Mouse (Mus musculus) heart, adult 18-20 months (tissue): ENCODE measurements around the gene Cysrt1. TPM values are rescaled to one million over a fixed set of nuclear protein-coding genes. Genes with fewer than 3 reads are reported as not detected.

ENCODE experiments used
- DNase-seq, 2 experiments: peaks; one replicate each; pipeline ENCODE4 v3.0.0; 2021 to 2022; ENCODE audit warnings: mixed read lengths in 1 of 2
- long read RNA-seq, 2 experiments: library from polyadenylated mRNA; stranded (forward); transcript quantifications; one replicate each; pipeline ENCODE4 v2.0.0; 2021
- total RNA-seq, 2 experiments: library from RNA; stranded (reverse); gene quantifications; 2 replicates each; pipeline ENCODE4 v1.2.3; 2021

Gene Cysrt1
- total RNA-seq: not detected
- long read RNA-seq, experiment 1: 0 reads
- long read RNA-seq, experiment 2: 0 reads

DNA sequence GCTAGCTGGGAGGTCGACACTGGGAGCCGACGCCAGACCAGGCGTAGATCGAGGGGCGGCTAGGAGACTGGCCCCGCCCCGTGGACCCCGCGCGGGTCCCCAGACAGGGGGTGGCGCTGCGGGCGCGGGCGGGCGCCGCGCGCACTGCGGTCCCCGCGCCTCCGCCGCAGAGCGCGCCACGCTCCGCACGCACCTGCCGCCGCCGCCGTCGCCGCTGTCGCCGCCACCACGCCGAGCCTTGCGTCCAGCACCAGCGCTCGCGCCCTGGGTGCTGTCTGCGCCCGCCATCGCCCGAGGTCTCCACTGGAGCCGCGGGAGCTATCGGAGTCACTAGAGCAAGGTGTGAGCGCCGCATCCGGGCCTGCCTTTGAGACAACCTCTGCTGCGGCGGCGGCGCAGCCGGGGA, at the start of gene Cysrt1, which contains the start of gene Rnf208:
TSS of gene Cysrt1 (minus strand) at position 352 of the 406 bp plus-strand sequence.
TSS of gene Rnf208 (plus strand) at position 155 of the 406 bp plus-strand sequence.
- DNase-seq: no peak

DNA sequence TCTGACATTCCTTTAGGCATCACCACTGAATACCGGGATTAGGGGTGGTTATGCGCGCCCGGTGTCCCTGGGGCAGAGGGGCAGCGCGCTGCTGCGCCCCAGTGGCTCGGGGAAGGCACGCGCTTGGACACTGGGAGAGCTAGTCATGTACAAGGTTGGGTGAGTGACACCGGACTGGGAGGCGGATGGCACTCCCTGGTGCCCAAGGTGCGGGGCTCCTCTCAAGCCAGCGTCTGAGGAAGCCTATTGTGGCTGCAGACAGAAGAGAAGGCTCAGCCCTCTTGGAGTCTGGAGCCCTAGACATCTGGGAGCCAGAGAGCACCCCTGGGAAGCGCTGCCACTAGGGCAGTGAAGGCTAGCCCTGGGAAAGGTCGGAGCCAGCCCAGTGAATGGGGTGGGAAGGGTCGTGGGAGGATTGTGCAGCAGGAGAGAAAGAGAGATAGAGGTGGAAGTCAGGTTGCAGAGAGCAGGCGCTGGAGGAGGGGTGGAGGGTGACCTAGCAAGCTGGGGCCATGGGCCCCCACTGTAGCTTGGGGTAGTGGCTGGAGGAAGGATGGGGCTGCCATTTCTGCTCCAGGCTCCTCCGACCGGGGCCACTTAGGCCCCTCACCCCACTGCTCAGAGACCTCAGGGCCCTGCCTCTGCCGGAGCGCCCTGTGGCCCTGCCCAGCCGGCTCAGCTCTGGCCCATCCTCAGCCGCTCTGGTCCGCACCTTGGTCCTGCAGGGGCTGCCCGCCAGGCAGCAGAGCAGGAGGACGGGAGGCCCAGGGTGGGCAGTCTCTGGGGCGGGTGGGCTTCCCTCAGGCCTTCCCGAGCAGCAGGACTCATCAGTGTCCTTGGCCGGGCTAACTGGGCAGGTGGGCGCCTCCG, 49.2 kb upstream of the Cysrt1 start:
- peak; percentile 29 to 55 for DNase-seq

DNA sequence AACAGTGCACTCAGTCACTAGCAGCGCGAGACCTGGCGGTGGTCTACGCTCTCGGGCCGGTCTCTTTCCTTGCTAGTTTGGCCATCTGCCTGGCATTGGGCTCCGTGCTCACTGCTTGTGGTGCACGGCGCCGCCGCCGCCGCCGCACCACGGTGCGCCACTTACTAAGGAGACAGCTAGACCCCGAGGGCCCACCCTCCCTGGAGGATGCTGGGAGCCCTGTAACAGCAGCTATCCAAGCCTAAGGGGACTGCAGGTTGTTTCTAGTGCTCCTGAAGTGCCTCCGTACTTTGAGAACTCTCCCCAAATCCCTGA, 48.5 kb upstream of the Cysrt1 start:
- DNase-seq: peak; percentile 22 to 34

DNA sequence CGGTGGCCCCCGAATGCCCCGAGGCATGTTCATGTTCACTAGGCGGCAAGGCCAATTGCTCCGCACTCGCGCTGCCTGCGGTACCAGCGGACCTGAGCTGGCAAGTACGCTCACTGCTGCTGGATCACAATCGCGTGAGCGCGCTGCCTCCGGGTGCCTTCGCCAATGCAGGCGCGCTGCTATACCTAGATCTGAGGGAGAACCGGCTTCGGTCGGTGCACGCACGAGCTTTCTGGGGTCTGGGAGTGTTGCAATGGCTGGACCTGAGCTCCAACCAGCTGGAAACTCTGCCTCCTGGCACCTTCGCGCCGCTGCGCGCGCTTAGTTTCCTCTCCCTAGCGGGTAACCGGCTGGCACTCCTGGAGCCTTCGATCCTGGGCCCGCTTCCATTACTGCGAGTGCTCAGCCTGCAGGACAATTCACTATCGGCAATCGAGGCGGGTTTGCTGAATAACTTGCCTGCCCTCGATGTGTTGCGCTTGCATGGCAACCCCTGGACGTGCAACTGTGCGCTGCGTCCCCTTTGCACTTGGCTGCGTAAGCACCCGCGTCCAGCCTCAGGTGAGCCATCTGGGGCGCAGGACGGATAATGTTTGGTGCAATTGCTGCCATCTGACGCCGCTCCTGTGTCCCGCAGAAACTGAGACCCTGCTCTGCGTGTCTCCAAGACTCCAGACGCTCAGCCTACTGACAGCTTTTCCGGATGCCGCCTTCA, 48.0 kb upstream of the Cysrt1 start:
- DNase-seq: peak in 1 of 2 experiments; percentile 42

DNA sequence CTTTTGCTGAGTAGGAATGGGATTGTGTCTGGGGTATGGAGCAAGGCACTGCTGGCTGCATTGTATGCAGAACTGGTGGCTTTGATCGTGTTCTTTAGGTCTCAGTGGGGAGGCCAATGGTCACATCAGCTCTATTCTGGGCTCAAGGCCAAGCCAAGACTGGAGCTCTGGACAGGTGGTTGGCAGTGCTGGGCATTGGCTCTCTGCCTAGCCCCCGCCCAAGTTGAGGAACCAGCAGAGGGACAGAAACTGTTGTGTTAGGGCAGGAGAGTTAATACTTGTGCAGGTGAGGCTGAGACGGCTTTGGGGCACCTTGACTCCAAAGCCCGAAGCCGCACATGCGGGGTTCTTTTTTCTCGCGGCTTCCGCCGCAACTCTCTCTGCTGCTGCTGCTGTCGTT, 47.4 kb upstream of the Cysrt1 start, which contains the start of gene Lrrc26:
TSS of gene Lrrc26 (plus strand) at position 265 of the 400 bp plus-strand sequence.
- peak in 1 of 2 experiments; percentile 45 for DNase-seq

DNA sequence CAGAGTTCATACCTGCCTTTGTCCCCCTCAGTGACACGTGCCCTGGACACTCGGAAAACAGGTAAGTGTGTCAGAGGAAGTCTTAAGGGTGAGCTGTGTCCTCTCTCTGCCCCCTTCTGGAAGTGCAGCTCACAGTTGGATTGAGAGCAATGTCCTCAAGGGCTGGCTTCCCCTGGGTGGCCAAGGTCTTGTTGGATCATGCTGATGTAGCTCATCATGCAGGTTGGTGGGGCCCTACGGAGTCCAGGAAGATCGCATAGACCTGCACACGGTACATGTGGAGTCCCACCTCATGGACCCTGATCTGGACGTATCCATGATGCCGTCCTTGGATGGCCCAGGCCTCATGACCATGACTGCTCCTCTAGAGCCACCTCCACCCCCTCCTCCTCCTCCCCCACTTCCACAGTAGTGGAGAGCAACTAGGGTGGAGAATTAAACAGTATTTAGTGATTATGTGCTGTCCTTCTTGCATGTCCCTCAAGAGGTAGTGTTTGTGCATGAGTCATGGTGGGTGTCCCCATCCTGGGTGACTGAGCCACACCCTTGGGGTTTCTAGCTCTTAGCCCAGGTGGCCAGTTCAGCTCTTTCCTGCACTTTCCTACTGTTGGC, 46.6 kb upstream of the Cysrt1 start:
- DNase-seq: no peak

DNA sequence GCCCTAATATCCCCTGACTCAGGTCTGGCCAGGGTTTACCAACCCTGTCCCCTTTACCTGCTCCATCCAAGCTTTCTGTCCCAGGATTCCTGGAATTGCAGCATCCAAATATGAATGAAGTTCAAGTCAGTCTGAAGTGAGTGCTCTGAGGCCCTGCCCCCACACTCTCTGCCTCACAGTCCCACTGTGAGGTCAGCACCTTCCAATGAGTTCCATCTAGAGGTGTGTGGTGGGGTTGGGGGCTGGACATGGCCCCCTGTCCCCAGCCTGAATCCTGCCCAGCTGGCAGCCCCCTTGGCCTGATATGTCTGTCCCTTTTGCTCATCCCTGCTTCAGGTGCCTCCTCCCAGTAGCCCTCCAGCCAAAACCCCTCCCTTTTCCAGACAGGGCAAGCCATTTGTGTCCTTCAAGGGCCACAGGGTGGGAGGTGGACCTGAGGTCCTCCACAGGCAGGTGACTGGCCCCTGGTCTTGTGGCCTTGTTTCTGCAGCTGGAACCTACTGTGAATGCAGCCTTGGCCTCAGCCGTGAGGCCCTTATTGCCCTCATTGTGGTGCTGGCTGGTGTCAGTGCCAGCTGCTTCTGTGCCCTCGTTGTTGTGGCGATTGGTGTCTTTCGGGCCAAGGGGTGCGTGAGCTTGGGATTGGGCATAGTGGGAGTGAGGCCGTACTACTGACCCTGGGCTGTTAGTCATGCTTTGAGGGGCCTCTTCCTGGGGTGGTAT, 45.8 kb upstream of the Cysrt1 start, which contains the start of gene Tmem210:
TSS of gene Tmem210 (plus strand) at position 219 of the 723 bp plus-strand sequence.
- no peak for DNase-seq

DNA sequence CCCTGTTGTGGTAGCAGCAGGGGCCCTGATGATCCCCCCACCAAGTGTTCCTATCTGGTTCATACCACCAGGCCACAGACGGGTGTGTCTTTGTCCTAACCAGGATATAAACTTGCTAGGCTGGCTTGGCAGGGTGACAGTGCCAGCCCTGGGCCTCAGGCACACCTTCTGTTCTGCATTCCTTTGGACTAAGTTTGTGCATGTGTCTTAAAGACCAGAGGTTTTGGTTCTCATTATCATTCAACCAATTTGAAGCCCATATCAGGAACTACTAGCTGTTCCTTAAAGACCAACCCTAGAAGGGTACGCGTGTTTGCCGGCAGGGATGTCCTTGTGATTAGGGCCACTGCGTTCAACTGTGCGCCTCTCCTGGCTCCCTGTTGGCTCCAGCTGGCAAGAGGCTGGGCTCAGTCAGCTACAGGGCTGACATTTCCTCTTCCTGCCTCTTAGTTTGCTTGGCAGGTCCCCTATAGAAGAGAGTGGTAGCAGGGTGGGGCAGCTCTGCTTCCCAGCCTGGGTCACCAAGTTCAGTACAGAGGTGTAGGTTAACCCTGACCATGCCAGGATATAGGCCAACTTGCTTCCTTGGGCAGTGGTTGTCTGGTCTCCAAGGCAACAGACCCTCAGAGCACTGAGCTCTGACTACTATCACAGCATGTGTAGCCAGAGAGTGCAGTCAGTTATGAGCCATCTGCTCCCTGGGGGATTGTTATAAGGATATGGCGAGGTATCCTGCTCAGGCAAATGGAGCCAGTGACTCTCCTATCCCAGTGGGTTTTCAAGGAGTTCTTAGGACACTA, 44.8 kb upstream of the Cysrt1 start:
- DNase-seq: peak; percentile 36 to 56

DNA sequence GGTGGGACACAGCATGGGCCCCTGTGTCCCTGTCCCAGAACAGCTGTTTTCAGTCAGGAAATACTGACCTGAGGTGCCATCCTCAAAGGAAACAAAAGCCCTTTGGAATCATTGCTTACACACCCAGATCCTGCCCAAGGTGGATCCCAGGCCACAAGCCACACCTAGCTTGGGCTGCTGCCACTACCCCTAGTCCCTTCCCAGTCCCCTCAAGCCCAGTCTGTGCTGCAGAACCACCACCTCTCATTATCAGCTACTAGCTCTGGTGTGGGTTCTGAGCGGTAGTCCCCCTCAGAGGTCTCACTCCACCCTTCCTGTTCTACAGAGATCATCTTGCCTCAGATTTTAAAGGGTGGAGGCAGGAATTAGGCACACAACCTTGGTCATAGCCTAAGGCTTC, 44.1 kb upstream of the Cysrt1 start:
- no peak for DNase-seq

DNA sequence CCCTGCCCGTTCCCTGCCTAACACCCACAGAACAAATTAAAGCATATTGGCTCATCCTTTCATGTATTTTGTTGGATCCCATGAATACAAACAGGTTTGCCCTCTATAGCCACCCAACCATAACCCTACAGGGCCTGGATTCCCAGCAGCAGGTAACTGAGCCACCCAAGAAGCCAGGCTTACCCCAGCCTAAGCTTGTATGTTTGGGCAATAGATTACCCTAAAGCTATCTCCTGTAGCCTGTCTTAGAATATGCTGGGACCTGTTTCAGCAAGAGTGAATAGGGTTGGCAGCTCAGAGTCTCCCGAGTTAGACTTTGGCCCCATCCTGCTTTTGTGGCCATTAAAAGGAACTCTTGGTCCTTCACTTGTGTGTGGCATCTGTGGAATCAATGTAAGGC, 43.3 kb upstream of the Cysrt1 start:
- no peak for DNase-seq

DNA sequence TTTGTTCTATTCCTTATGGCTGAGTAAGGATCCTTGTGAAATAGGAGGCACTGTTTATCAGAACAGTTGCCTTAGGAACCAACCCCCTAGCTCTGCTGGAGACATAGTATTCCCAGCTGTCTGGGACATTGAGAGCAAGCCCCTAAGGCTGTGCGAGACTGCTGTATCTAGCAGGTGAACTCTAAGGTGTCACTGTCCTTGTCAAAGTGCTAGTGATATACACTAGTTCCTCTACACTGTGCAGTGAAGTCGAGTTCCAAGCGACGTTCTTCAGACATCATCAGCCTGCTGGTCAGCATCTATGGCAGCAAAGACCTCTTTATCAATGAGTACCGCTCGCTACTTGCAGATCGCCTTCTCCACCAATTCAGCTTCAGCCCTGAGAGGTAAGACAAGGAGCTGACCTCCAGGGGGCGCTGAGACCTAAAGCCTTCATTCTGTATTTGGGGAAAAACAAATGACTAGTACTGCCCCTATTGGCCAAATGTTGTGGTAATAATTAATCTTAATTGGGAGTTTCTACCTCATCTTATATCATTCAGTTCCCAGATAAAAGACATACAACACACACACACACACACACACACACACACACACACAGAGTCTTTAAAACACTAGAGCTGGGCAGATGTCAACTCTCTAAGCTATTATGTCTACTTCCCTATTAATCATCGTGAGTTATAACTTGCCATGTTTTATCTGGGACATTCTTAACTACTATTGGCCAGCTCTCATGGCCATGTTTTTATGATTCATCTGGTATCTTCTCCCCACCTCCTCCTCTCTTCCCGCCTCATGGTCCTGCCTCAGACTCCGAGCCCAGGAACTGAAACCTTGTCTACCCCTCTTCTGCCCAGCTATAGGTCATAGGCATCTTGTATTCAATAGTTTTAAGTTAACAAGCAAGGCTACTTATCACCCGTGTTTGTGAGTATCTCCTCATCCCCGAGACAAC, 37.0 kb upstream of the Cysrt1 start:
- DNase-seq: peak; percentile 73 to 90

DNA sequence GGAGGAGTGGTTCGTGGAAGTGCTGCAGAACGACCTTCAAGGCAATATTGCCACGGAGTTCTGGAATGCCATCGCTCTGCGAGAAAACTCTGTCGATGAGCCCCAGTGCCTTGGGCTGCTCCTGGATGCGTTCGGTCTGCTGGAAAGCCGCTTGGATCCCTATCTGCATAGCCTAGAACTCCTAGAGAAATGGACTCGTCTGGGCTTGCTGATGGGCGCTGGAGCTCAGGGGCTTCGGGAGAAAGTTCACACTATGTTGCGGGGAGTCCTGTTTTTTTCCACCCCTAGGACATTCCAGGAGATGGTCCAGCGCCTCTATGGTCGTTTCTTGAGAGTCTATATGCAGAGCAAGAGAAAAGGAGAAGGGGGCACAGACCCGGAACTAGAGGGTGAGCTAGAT, 30.8 kb upstream of the Cysrt1 start:
- no peak for DNase-seq

DNA sequence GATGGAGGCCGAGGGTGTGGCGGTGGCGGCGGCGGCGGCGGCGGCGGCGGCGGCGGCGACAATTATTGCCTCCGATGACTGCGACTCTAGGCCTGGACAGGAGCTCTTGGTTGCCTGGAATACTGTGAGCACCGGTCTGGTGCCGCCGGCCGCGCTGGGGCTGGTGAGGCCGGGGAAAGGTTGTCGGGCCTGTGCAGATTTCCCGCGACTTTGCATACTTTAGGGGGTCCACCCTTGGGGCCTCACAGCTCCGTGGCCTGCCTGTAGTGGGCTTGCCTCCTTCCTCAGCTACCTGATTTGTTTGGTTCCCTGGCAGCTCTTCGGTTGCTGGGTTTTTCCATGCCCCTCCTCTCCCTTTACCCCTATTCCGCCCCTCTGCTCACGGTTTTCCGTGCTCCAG, 30.3 kb upstream of the Cysrt1 start:
- DNase-seq: no peak

DNA sequence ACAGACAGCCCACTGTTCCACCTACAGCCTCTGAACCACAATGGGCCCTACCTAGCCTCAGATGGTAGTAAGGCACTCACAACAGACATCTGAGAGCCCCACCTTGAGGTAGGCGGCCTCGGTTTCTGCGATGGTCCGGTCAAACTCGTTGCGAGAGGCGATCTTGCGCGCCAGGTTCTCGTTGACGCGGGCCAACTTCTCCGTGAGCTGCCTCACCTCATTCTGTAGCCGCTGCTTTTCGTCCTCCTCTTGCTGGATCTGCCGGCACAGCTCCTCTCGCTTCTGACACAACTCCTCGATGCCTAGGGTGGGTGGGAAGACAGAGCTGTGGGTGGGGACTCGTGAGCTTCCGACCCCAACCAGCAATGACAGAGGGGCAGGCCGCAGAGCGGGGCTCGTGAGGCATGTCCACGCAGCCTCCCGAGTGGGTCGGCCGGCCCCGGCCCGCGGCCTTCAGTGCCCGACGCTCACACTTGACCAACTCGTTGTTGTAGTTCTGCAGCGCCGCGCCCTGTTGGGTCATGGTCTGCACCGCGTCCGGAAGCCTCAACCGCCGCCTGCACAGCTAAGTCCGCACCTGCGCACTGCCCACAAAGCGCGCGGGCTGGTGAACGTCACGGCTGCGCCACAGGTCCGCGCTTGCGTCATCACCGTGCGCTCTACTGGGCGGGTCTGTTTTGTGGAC, 29.7 kb upstream of the Cysrt1 start, which contains the start of the genes Ssna1 and Anapc2:
TSS of gene Ssna1 (minus strand) at position 612 of the 685 bp plus-strand sequence.
TSS of gene Anapc2 (plus strand) at position 652 of the 685 bp plus-strand sequence.
- DNase-seq: peak; percentile 97 to 99

DNA sequence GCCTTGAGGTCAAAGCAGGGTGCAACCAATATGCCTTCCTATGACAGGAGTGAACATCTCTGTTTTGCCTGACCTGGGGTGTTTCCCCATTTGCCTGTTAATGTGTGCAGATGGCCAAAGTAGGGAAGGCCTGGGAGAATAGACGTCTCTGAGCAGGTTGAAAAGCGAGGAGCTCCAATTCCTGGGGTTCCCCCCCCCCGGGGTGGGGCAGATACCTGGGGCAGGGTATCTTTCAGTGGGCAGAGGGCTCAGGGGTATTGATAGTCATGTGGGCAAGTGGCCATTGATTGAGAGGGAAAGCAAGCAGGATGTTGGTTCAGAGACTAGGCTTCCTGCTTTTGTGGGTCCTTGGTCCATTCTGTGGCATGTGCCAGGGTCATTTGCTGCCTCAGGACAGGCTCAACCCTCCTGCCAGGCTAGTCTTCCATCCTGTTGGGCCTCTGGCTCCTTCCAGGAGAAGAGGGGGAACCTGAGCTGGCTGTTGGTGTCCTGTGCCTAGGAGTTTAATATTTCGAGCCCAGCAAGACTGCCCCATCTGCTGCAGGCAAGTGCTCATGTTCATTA, 25.6 kb upstream of the Cysrt1 start:
- DNase-seq: no peak

DNA sequence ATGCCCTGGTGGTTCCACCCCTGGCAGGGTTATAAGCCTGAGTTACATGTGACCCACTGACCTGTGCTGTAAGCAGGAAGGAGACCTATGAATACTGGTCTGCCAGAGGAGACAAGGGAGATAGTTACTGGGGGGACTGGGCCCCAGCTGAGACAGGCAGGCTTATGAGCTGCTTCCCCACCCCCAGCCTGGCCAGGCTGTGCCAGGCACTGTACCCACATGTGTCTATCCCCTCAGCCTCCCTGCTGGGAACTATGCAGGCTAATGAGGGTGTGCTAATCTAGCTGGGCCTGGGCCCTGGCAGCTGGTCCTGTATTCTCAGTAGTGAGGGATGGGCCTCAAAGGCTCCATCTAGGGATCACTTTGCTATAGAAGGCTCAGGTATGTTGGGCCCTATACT, 25.0 kb upstream of the Cysrt1 start:
- DNase-seq: no peak

DNA sequence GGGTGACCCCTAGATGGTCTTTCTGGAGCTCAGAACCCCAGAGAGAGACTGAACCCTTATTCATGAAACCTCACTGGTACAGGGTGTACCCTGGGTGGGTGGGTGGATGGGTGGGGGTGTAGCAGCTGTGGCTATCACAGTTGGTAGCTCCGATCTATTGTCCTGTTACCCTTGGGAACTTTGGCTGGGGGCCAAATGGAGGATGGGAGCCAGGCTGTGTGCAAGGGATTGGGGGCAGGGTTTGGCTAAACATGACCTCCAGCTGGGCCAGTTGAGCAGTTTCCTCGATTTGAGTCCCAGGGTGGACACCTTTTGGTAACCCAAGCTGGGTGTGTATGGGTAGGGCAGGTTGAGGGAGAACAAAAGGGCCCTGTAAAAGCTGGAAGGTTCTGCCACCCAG, 24.5 kb upstream of the Cysrt1 start:
- peak; percentile 59 to 73 for DNase-seq

DNA sequence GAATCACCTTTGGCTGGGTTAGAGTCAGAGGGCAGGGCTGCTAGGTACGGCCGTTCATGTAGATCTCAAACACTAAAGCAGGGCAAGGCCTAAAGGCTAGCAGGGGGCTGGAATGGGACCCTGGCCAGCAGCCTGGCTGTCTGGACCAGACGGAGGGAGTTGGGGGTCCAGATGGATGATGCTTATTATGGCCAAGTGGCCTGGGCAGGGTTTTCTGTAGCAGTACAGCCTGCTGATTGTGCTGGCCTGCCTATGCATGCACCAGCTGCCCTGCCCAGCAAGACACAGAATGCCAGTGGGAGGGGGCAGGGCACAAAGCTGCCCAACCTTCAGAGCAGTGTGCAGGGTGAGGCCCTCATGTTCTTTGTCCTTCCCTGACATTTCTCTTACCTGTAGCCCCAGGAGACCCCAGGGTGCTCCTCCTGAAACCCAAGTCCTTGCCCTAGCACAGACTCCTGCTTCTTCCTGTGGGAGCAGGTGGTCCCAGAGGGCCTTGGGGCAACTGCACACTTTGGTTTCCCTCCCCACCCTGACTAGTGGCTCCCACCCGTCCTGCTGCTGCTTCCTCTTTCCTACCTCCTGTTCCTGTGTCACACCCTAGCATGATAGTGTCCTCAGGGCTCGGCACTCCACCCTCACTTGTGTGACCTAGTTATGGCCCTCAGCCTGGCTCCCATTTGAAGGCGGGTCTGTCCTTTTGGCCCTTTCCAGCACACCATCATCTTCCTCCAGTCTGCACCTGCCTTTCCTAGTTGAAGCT, 23.8 kb upstream of the Cysrt1 start:
- peak; percentile 49 to 76 for DNase-seq
